ENCODE assay signal across 8 mouse cellular contexts in genomic region chr16:14195427-14195826, GRCm38 (mm10). TPM values are rescaled to one million over a fixed set of nuclear protein-coding genes. Genes with fewer than 3 reads are reported as not detected.
DNase-seq lines count a peak whose midpoint lies in the region; ATAC-seq and TF ChIP-seq lines count a peak whose summit lies in the region.

No protein-coding gene starts in this region.

- TF ChIP-seq EP300 in lung, postnatal 0 days (IDR thresholded peaks at IDR 0.05), result no peak

- H3K4me2 ChIP-seq in heart, embryonic 11.5 days, result no peak overlapping the region
- H3K4me2 ChIP-seq in lung, postnatal 0 days (replicated peaks; ENCODE audit: low read depth, low read length), result no peak overlapping the region

- no peaks in the 10 kb centered on the region for H3K9me3 ChIP-seq in heart, embryonic 11.5 days (replicated peaks; ENCODE audit: control insufficient read depth, low read length)
- H3K9me3 ChIP-seq in lung, postnatal 0 days (ENCODE audit: low read length), result no peaks in the 10 kb centered on the region

- peak; percentile 56 for DNase-seq in heart, adult 8-10 months (ENCODE audit: low spot score)
- peak; percentile 20 to 39 for DNase-seq in CD8-positive naive resting alpha-beta T cell, adult 2 months (ENCODE audit: low read depth in 2 of 2, low spot score in 2 of 2)
- peak; percentile 85 for DNase-seq in brain, adult 2 months (ENCODE audit: low read depth, low spot score)
- DNase-seq in fibroblast of lung, adult 2 months (ENCODE audit: low read depth), result peak; percentile 10
- peak; percentile 75 for DNase-seq in kidney, postnatal 4 days
- DNase-seq in lung, postnatal 0 days (ENCODE audit: low spot score), result peak; percentile 67
- peak; percentile 23 to 72 for DNase-seq in spleen, postnatal 10 days (ENCODE audit: low spot score in 2 of 2)

- H3K4me1 ChIP-seq in heart, embryonic 11.5 days (ENCODE audit: control insufficient read depth, insufficient read depth, low read length), result no peaks in the 10 kb centered on the region
- H3K4me1 ChIP-seq in lung, postnatal 0 days (ENCODE audit: insufficient read depth, low read depth, low read length), result no peaks in the 10 kb centered on the region

- H3K9ac ChIP-seq in heart, embryonic 11.5 days (ENCODE audit: low read depth, low read length), result no peak overlapping the region
- H3K9ac ChIP-seq in lung, postnatal 0 days (replicated peaks; ENCODE audit: low read depth), result no peak overlapping the region

- H3K36me3 ChIP-seq in heart, embryonic 11.5 days (ENCODE audit: control insufficient read depth, insufficient read depth, low read length), result peaks cover 16% of the 10 kb centered on the region
- peaks cover 13% of the 10 kb centered on the region for H3K36me3 ChIP-seq in lung, postnatal 0 days (ENCODE audit: insufficient read depth, low read length)

- H3K27me3 ChIP-seq in heart, embryonic 11.5 days (ENCODE audit: control insufficient read depth, insufficient read depth, low read length), result no peaks in the 10 kb centered on the region
- H3K27me3 ChIP-seq in lung, postnatal 0 days (replicated peaks; ENCODE audit: insufficient read depth, low read length), result no peaks in the 10 kb centered on the region

- TF ChIP-seq CTCF in lung, postnatal 0 days (IDR thresholded peaks at IDR 0.05), result peak; percentile 73

- no peak overlapping the region for H3K4me3 ChIP-seq in heart, embryonic 11.5 days (ENCODE audit: low read depth, low read length)
- no peak overlapping the region for H3K4me3 ChIP-seq in lung, postnatal 0 days (ENCODE audit: low read depth, low read length)

- ATAC-seq in heart, embryonic 11.5 days (replicated peaks; ENCODE audit: insufficient number of reproducible peaks, low FRiP score, low TSS enrichment), result no peak
- ATAC-seq in lung, postnatal 0 days, result peak; percentile 51

- 25% methylated on average over 1 of the region's 1 CpGs for WGBS in heart, embryonic 11.5 days (ENCODE audit: insufficient replicate concordance)
- WGBS in lung, postnatal 0 days, result 15% methylated on average over 1 of the region's 1 CpGs

- H3K27ac ChIP-seq in heart, embryonic 11.5 days (ENCODE audit: low read depth, low read length), result no peak overlapping the region
- H3K27ac ChIP-seq in lung, postnatal 0 days (ENCODE audit: low read length), result no peak overlapping the region

RNA-seq across cellular contexts. Expression of gene Marf1, which starts 32.3 kb away (rescaled TPM):
- total RNA-seq in heart, adult 8-10 months (2022), result 10 to 100 TPM; 32.8 to 38.0 (median 35.4) TPM
- polyA plus RNA-seq in heart, embryonic 11.5 days (2014; fragmentation: Nextera tagmentation; extraction: Ambion mirVana), result 10.7 and 15.0 TPM in 2 replicates
- 13.2 and 14.0 TPM in 2 replicates for polyA plus RNA-seq in lung, postnatal 0 days (2015; fragmentation: Nextera tagmentation; extraction: Ambion mirVana)

RNA-seq across cellular contexts. Expression of gene Nde1, which starts 32.4 kb away (rescaled TPM):
- total RNA-seq in heart, adult 8-10 months (2022), result 10 to 100 TPM; 28.2 to 30.3 (median 29.6) TPM
- 85.9 and 87.2 TPM in 2 replicates for polyA plus RNA-seq in heart, embryonic 11.5 days (2014; fragmentation: Nextera tagmentation; extraction: Ambion mirVana)
- polyA plus RNA-seq in lung, postnatal 0 days (2015; fragmentation: Nextera tagmentation; extraction: Ambion mirVana), result 37.7 TPM in 2 replicates

Comparison
In these comparisons a context has a peak if more than half of its experiments do, and no peak if none do; other contexts are left out.
1. DNase-seq: peak in every context shown above with its lines; median percentile 85 in brain, adult 2 months; 75 in kidney, postnatal 4 days; 67 in lung, postnatal 0 days; 56 in heart, adult 8-10 months; 48 in spleen, postnatal 10 days; 30 in CD8-positive naive resting alpha-beta T cell, adult 2 months; 10 in fibroblast of lung, adult 2 months.